Mouse (Mus musculus) liver, embryonic 16.5 days (tissue): ENCODE measurements at regions not wholly inside any gene's neighbourhood (a gene's known extent, or its start where the extent isn't known, plus 50 kb on each side); places are given as distances from the start of the nearest gene placed in this dataset.

Source experiments
- ATAC-seq: fragments of 200-750 bp; cut with Nextera tagmentation; 2 replicates; pipeline ENCODE4 v1.8.0; 2017; ENCODE audit warnings: low read depth, mild to moderate bottlenecking, moderate number of reproducible peaks, moderate library complexity
- H3K27ac ChIP-seq: fragments of 300-500 bp; sonication (generic); 2 replicates; pipeline ENCODE4 v1.5.1; 2014; ENCODE audit warnings: mild to moderate bottlenecking, low read length
- H3K27me3 ChIP-seq: fragments of 300-500 bp; sonication (generic); 2 replicates; pipeline ENCODE4 v1.6.1; 2014; ENCODE audit warnings: low read depth, low read length, mixed read lengths; ENCODE audit not compliant: control insufficient read depth, insufficient read depth
- H3K36me3 ChIP-seq: fragments of 300-500 bp; sonication (generic); 2 replicates; pipeline ENCODE4 v1.6.1; 2014; ENCODE audit warnings: mild to moderate bottlenecking; ENCODE audit not compliant: control insufficient read depth, insufficient read depth
- H3K4me1 ChIP-seq: fragments of 300-500 bp; sonication (generic); 2 replicates; pipeline ENCODE4 v1.6.1; 2014; ENCODE audit warnings: low read depth, low read length, mixed read lengths; ENCODE audit not compliant: control insufficient read depth
- H3K4me2 ChIP-seq: fragments of 300-500 bp; sonication (generic); 2 replicates; pipeline ENCODE4 v1.6.1; 2014; ENCODE audit warnings: low read depth, low read length, mixed read lengths
- H3K4me3 ChIP-seq: fragments of 300-500 bp; sonication (generic); 2 replicates; pipeline ENCODE4 v1.5.1; 2014; ENCODE audit warnings: low read depth, mild to moderate bottlenecking, low read length
- H3K9ac ChIP-seq: fragments of 300-500 bp; sonication (generic); 2 replicates; pipeline ENCODE4 v1.6.1; 2014; ENCODE audit warnings: low read depth, low read length
- H3K9me3 ChIP-seq: fragments of 300-500 bp; sonication (generic); replicated peaks from 2 replicates; pipeline ENCODE4 v1.6.1; 2016; ENCODE audit warnings: low read length; ENCODE audit not compliant: control insufficient read depth
- WGBS: fragments of 180-500 bp; shearing (Covaris S2); extraction: QIAGEN DNeasy Blood & Tissue Kit; methylation state at CpG from one replicate; pipeline ENCODE4 v1.1.7; 2014; ENCODE audit not compliant: insufficient replicate concordance; 5-methylcytosine and 5-hydroxymethylcytosine counted together

DNA sequence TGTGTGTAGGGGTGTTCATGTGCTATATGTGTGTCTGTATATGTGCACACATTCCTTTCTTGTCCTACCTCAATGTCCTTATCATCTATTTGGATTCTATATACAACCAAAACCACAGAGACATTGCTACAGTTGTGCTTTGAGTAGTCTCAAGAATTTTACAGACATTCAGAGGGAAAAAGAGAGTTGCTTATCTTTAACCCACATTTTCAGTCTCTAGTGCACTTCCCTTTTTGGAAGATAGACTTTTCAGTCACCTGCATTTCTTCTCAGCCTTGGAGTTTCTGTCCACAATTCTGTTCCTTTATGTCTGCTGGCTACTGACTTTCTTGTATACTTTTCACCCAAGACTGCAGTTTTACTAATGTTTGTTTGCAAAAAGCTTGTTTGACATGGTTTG, 645.5 kb upstream of the Pkn2 start:
- no peak for ATAC-seq
- Histone ChIP-seq H3K36me3 (no peaks in the 10 kb centered on the region), H3K9ac (no peak overlapping the region), H3K4me2 (no peak overlapping the region), H3K27me3 (no peaks in the 10 kb centered on the region), H3K27ac (no peak overlapping the region), H3K4me1 (no peaks in the 10 kb centered on the region), H3K4me3 (no peak overlapping the region), H3K9me3 (no peaks in the 10 kb centered on the region)

DNA sequence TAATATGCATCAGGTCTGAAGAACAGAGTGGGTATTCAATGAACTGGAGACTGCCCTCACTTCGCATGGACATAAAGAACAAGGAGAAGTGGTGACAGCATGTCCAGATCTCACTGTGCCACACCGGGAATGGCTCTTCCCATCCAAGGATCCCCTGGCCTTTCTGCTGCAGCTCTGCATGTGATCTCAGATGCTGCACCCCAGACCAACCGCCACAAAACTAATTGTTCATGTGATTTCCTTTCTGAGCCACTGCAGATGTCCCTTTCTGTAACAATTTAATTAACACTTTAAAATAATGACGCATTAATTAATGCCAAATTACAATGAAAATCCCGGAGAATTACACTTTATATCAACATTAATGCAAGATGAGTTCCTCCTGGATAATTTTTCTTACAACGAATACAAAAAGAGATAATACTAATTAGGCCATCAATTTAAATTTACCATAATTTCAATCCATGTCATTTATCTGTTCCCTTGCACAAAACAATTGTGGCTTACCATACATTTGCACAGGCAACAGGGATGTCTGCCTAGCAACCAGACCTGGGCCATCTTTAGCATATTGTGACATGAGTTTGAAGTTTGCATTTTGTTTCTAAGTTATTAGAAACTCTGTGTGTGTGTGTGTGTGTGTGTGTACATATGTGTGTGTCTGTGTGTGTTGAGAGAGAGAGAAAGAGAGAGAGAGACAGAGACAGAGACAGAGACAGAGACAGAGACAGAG, 630.9 kb upstream of the Pkn2 start:
- Histone ChIP-seq H3K4me2 (no peak overlapping the region), H3K4me3 (no peak overlapping the region), H3K9ac (no peak overlapping the region), H3K4me1 (no peaks in the 10 kb centered on the region), H3K9me3 (no peaks in the 10 kb centered on the region), H3K36me3 (no peaks in the 10 kb centered on the region), H3K27ac (no peak overlapping the region), H3K27me3 (no peaks in the 10 kb centered on the region)
- WGBS, result 65% methylated on average over 6 of the region's 6 CpGs
- ATAC-seq, result no peak

DNA sequence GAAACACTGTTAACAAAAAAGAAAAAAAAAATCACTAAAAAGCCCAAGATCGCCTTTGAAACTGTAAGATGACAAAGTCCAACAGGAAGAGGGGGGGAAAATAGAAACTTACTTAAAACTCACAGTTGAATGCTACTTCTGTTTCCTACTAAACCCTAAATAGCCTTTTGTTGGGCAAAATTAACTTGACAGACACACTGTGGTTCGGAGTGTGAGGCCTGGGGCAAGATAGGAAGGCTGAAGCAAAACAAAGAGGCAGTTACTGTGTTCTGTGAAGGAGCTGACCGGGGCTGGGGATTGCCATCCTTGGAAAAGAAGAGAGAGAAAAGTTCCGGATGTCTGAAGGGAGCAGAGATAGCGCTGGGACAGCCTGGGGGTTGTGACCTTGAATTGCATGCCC, 627.7 kb upstream of the Pkn2 start:
- H3K9ac ChIP-seq, result no peak overlapping the region
- no peaks in the 10 kb centered on the region for H3K36me3 ChIP-seq
- no peak overlapping the region for H3K4me3 ChIP-seq
- no peak for ATAC-seq
- no peak overlapping the region for H3K4me2 ChIP-seq
- no peaks in the 10 kb centered on the region for H3K9me3 ChIP-seq
- H3K4me1 ChIP-seq, result no peaks in the 10 kb centered on the region
- 22% methylated on average over 5 of the region's 5 CpGs for WGBS
- H3K27me3 ChIP-seq, result no peaks in the 10 kb centered on the region
- no peak overlapping the region for H3K27ac ChIP-seq

DNA sequence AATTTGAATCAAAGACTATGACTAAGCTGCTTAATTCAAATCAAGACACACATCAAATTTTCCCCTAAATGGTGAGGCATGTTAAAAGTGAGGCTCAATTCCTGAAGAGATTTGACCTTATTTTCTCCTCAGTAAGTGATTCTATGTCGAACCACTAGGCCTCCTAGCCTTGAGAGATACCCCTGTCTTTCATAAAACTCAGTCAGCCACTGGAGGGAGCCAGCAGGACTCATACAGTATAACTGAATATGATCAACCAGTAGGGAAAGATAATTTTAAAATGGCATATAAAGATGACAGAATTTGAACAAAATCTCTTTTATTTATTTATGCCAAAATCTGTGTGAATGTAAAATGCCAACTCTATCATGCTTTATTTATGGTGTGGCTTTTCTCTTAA, 626.5 kb upstream of the Pkn2 start:
- Histone ChIP-seq H3K36me3 (no peaks in the 10 kb centered on the region), H3K4me1 (no peaks in the 10 kb centered on the region), H3K27ac (no peak overlapping the region), H3K4me3 (no peak overlapping the region), H3K4me2 (no peak overlapping the region), H3K27me3 (no peaks in the 10 kb centered on the region), H3K9ac (no peak overlapping the region), H3K9me3 (no peaks in the 10 kb centered on the region)
- ATAC-seq, result no peak
- WGBS, result 63% methylated on average over 1 of the region's 1 CpGs

DNA sequence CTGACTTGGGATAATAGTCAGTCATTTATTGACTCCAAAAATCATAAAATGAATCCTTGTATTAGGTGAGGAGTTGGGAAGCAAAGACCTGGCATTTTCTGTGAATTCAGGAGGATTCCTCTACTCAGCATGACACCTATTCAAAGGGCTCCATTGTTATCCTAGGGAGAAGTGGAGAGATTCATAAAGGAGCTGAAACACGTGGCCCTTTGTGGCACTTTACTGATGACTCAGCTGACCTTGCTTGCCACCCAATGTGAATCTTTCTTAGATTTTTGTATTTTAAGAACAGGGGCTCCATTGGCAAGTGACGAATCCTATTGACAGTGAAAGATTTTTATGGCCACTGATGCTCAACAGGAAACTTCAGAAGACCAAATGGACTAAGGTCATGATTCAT, 619.2 kb upstream of the Pkn2 start:
- Histone ChIP-seq H3K9ac (no peak overlapping the region), H3K27me3 (no peaks in the 10 kb centered on the region), H3K9me3 (no peaks in the 10 kb centered on the region), H3K27ac (no peak overlapping the region), H3K4me2 (no peak overlapping the region), H3K36me3 (no peaks in the 10 kb centered on the region), H3K4me1 (no peaks in the 10 kb centered on the region), H3K4me3 (no peak overlapping the region)
- WGBS, result 35% methylated on average over 2 of the region's 2 CpGs
- no peak for ATAC-seq

DNA sequence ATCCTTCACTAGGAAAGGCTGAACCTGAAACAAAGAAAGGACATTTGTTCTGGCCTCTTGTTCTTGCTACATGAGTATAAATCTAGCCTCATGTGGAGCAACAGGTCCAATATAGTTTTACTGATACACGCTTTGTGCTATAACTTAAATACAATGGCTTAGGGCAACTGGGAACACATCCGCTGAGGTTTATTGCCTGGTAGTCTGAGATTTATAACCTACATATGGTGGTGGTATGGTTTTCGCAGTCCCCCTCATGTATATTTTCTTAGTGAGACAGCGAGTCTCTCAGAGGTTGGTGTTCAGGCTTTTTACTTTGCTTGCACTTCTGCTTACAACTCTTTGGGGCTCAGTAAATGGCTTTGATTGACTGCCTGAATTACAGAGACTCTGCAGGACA, 613.6 kb upstream of the Pkn2 start:
- 67% methylated on average over 4 of the region's 4 CpGs for WGBS
- H3K27me3 ChIP-seq, result no peaks in the 10 kb centered on the region
- H3K27ac ChIP-seq, result no peak overlapping the region
- H3K4me2 ChIP-seq, result no peak overlapping the region
- no peak for ATAC-seq
- H3K4me3 ChIP-seq, result no peak overlapping the region
- H3K4me1 ChIP-seq, result no peaks in the 10 kb centered on the region
- no peak overlapping the region for H3K9ac ChIP-seq
- no peaks in the 10 kb centered on the region for H3K36me3 ChIP-seq
- H3K9me3 ChIP-seq, result no peaks in the 10 kb centered on the region

DNA sequence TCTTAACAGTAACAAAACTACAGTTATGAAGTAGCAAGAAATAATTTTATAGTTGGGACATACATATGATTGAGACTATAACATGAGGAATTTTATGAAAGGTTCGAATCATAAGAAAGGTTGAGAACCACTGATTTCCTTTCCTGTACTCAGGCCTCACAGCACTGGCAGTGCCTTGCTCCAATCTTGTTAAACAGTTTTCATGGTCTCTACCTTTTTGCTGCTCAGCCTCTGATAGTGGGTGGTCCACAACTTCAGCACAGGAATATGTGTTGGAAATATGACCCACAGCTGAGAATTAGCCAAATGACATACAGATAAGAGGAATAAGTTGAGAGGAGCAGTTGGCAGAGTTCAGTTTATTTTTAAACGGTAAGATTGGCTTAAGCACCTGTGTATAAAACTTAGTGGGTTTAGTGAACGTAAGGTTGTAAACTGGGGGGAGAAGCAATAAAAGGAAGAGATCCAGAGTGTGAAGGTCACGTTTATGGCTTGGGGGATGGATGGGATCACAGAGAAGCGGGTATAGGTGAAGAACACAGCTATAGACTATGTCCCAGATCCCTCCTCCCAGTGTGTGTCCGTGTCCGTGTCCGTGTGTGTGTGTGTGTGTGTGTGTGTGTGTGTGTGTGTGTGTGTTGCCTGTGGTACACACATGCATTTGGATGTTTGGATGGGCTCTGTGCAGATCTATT, 596.3 kb upstream of the Pkn2 start:
- Histone ChIP-seq H3K9me3 (no peaks in the 10 kb centered on the region), H3K27ac (no peak overlapping the region), H3K4me2 (no peak overlapping the region), H3K4me3 (no peak overlapping the region), H3K4me1 (no peaks in the 10 kb centered on the region), H3K27me3 (no peaks in the 10 kb centered on the region), H3K36me3 (no peaks in the 10 kb centered on the region), H3K9ac (no peak overlapping the region)
- no peak for ATAC-seq
- WGBS, result 52% methylated on average over 8 of the region's 8 CpGs

DNA sequence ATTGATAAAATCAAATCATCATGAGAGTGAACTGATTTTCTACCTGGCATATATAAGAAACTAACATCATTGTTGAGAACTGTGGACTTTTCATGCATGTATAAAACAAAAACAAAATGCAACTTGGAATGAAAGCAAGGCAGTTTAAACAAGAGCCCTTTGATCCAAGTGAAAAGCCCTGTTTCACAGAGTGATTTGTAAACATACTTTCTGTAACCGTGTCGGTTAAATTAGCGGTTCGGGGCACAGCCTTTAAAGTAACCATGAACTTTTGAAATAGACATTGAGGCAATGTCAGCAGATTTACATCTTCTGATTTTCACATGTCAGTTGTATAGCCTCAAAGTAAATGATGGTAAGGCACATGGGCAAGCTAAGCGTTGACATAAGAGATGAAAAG, 593.7 kb upstream of the Pkn2 start:
- 72% methylated on average over 5 of the region's 5 CpGs for WGBS
- Histone ChIP-seq H3K9ac (no peak overlapping the region), H3K9me3 (no peaks in the 10 kb centered on the region)

DNA sequence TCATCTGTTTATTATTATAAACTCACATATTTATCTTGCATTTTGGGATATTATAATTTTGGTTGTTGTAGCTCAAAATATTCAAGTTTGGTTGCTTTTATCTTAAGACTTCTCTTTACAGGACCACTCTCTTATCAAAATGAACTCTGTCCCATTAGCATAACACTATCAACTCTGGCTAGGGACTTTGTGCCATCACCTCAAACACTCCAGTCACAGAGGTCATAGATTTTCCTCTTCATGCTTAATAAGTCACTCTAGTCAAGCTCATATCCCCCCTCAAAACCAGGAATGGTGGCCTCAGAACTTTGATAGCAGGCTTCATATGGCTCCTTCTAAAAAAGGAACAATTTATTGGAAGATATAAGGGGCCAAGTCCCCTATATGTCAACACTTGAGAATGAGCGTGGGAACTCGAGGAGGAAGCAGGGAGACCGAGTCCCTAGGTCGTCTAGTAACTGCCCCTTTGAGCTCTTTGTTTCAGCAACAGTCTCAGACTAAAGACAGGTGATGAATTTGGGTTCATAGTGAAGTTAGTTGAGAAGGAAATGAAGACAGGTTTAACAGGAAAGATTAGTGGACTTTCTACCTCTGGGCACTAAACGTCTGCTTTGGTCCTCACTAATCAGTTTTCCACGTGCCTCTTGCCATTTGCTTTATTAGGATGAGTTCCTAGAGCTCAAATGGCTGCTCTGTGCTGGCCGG, 565.4 kb upstream of the Pkn2 start:
- no peak for ATAC-seq
- no peaks in the 10 kb centered on the region for H3K9me3 ChIP-seq
- H3K4me2 ChIP-seq, result no peak overlapping the region
- no peak overlapping the region for H3K27ac ChIP-seq
- H3K4me1 ChIP-seq, result no peaks in the 10 kb centered on the region
- no peaks in the 10 kb centered on the region for H3K27me3 ChIP-seq
- no peak overlapping the region for H3K4me3 ChIP-seq
- 57% methylated on average over 7 of the region's 7 CpGs for WGBS
- H3K36me3 ChIP-seq, result no peaks in the 10 kb centered on the region
- no peak overlapping the region for H3K9ac ChIP-seq

More for the DNA sequence above, 593.7 kb upstream of the Pkn2 start:
- H3K27ac ChIP-seq, result no peak overlapping the region
- ATAC-seq, result no peak
- no peak overlapping the region for H3K4me3 ChIP-seq
- H3K27me3 ChIP-seq, result no peaks in the 10 kb centered on the region
- H3K4me2 ChIP-seq, result no peak overlapping the region
- no peaks in the 10 kb centered on the region for H3K4me1 ChIP-seq
- H3K36me3 ChIP-seq, result no peaks in the 10 kb centered on the region
